9 mouse cellular contexts compared by ENCODE assay signal in genomic region chr9:60756866-60757740, GRCm38 (mm10). TPM values are rescaled to one million over a fixed set of nuclear protein-coding genes. Genes with fewer than 3 reads are reported as not detected.
DNase-seq lines count a peak whose midpoint lies in the region; ATAC-seq lines count a peak whose summit lies in the region.
"Had no signal": no experiment of that assay in that cellular context is flagged by ENCODE, and none has a peak within 500 bp of the region (broad histone marks: within the 10 kb centered on the region; RNA-seq: fewer than 3 reads in every experiment).

No protein-coding gene starts in this region.

- no peaks in the 10 kb centered on the region for H3K9me3 ChIP-seq in embryonic facial prominence, embryonic 12.5 days
- no peaks in the 10 kb centered on the region for H3K9me3 ChIP-seq in embryonic facial prominence, embryonic 10.5 days
- H3K9me3 ChIP-seq in liver, embryonic 13.5 days (replicated peaks), result no peaks in the 10 kb centered on the region
- no peaks in the 10 kb centered on the region for H3K9me3 ChIP-seq in liver, embryonic 12.5 days (replicated peaks)
- no peaks in the 10 kb centered on the region for H3K9me3 ChIP-seq in heart, embryonic 16.5 days (replicated peaks; ENCODE audit: control insufficient read depth, low read length)
- H3K9me3 ChIP-seq: midbrain, embryonic 10.5 days had no signal

- no peak overlapping the region for H3K4me2 ChIP-seq in embryonic facial prominence, embryonic 12.5 days (replicated peaks)
- H3K4me2 ChIP-seq in liver, embryonic 13.5 days, result no peak overlapping the region
- H3K4me2 ChIP-seq in liver, embryonic 12.5 days, result no peak overlapping the region
- no peak overlapping the region for H3K4me2 ChIP-seq in heart, embryonic 16.5 days (ENCODE audit: low read depth, low read length)

- no peaks in the 10 kb centered on the region for H3K36me3 ChIP-seq in embryonic facial prominence, embryonic 12.5 days
- no peaks in the 10 kb centered on the region for H3K36me3 ChIP-seq in embryonic facial prominence, embryonic 10.5 days (replicated peaks)
- no peaks in the 10 kb centered on the region for H3K36me3 ChIP-seq in liver, embryonic 13.5 days
- no peaks in the 10 kb centered on the region for H3K36me3 ChIP-seq in liver, embryonic 12.5 days
- no peaks in the 10 kb centered on the region for H3K36me3 ChIP-seq in heart, embryonic 16.5 days (ENCODE audit: control insufficient read depth, insufficient read depth)
- H3K36me3 ChIP-seq: midbrain, embryonic 10.5 days had no signal

- 78% methylated on average over 15 of the region's 15 CpGs for WGBS in embryonic facial prominence, embryonic 12.5 days
- 80% methylated on average over 15 of the region's 15 CpGs for WGBS in embryonic facial prominence, embryonic 10.5 days
- WGBS in liver, embryonic 13.5 days (ENCODE audit: insufficient replicate concordance), result 54% methylated on average over 15 of the region's 15 CpGs
- WGBS in liver, embryonic 12.5 days (ENCODE audit: insufficient replicate concordance), result 55% methylated on average over 15 of the region's 15 CpGs
- 57% methylated on average over 15 of the region's 15 CpGs for WGBS in heart, embryonic 16.5 days

- H3K27ac ChIP-seq in embryonic facial prominence, embryonic 12.5 days, result 0 out of 2 replicates have a peak overlapping the region, but pooled peaks have one; percentile 30
- no peak overlapping the region for H3K27ac ChIP-seq in embryonic facial prominence, embryonic 10.5 days (replicated peaks)
- no peak overlapping the region for H3K27ac ChIP-seq in liver, embryonic 13.5 days
- no peak overlapping the region for H3K27ac ChIP-seq in liver, embryonic 12.5 days
- H3K27ac ChIP-seq in heart, embryonic 16.5 days (ENCODE audit: low read length), result peak overlapping the region; percentile 75

- no peaks in the 10 kb centered on the region for H3K27me3 ChIP-seq in embryonic facial prominence, embryonic 12.5 days
- no peaks in the 10 kb centered on the region for H3K27me3 ChIP-seq in embryonic facial prominence, embryonic 10.5 days (replicated peaks; ENCODE audit: low read depth, poor library complexity, severe bottlenecking)
- no peaks in the 10 kb centered on the region for H3K27me3 ChIP-seq in liver, embryonic 13.5 days
- no peaks in the 10 kb centered on the region for H3K27me3 ChIP-seq in liver, embryonic 12.5 days (replicated peaks)
- H3K27me3 ChIP-seq in heart, embryonic 16.5 days (ENCODE audit: control insufficient read depth, insufficient read depth, low read length), result no peaks in the 10 kb centered on the region

- H3K9ac ChIP-seq in embryonic facial prominence, embryonic 12.5 days, result no peak overlapping the region
- no peak overlapping the region for H3K9ac ChIP-seq in liver, embryonic 13.5 days
- H3K9ac ChIP-seq in liver, embryonic 12.5 days, result no peak overlapping the region
- peak overlapping the region; percentile 26; the same call in 1 of the 2 replicates for H3K9ac ChIP-seq in heart, embryonic 16.5 days (ENCODE audit: low read length)

- DNase-seq in embryonic facial prominence, embryonic 10.5 days (ENCODE audit: low spot score), result no peak
- no peak for DNase-seq in liver, embryonic 13.5 days
- DNase-seq in lung, postnatal 4 days, result peak; percentile 12 to 62
- no peak for DNase-seq in c-Kit-positive CD71-positive TER-119-positive erythroid progenitor cells, embryonic 14.5 days (ENCODE audit: low spot score)
- DNase-seq in urinary bladder, postnatal 4 days (ENCODE audit: low spot score in 2 of 2), result no peak

- ATAC-seq in embryonic facial prominence, embryonic 12.5 days (ENCODE audit: insufficient number of reproducible peaks, insufficient read depth, low FRiP score, low TSS enrichment), result no peak
- peak; percentile 34 for ATAC-seq in liver, embryonic 13.5 days (ENCODE audit: low read depth)
- ATAC-seq in liver, embryonic 12.5 days, result no peak
- no peak for ATAC-seq in heart, embryonic 16.5 days (replicated peaks; ENCODE audit: extremely low read depth, insufficient read depth, low FRiP score)

- peaks cover 15% of the 10 kb centered on the region; the same call in 1 of the 2 replicates for H3K4me1 ChIP-seq in embryonic facial prominence, embryonic 12.5 days
- peaks cover 27% of the 10 kb centered on the region for H3K4me1 ChIP-seq in embryonic facial prominence, embryonic 10.5 days
- 0 out of 2 replicates have a peak, but pooled peaks cover 3% of the 10 kb centered on the region for H3K4me1 ChIP-seq in liver, embryonic 13.5 days (replicated peaks)
- peaks cover 8% of the 10 kb centered on the region for H3K4me1 ChIP-seq in liver, embryonic 12.5 days
- peaks cover 31% of the 10 kb centered on the region for H3K4me1 ChIP-seq in heart, embryonic 16.5 days (ENCODE audit: control insufficient read depth, insufficient read depth, low read length)

- H3K4me3 ChIP-seq in embryonic facial prominence, embryonic 12.5 days, result no peak overlapping the region
- H3K4me3 ChIP-seq in embryonic facial prominence, embryonic 10.5 days, result no peak overlapping the region
- no peak overlapping the region for H3K4me3 ChIP-seq in liver, embryonic 13.5 days (replicated peaks)
- no peak overlapping the region for H3K4me3 ChIP-seq in liver, embryonic 12.5 days
- H3K4me3 ChIP-seq in heart, embryonic 16.5 days (ENCODE audit: low read length), result no peak overlapping the region
- H3K4me3 ChIP-seq: midbrain, embryonic 10.5 days had no signal

RNA-seq across cellular contexts. Expression of gene Uaca, which starts 37.2 kb away (rescaled TPM):
- polyA plus RNA-seq in embryonic facial prominence, embryonic 12.5 days (2016; fragmentation: Nextera tagmentation; extraction: Ambion mirVana), result 33.8 and 37.1 TPM in 2 replicates
- 30.0 and 31.0 TPM in 2 replicates for polyA plus RNA-seq in embryonic facial prominence, embryonic 10.5 days (2016; fragmentation: Nextera tagmentation; extraction: Ambion mirVana)
- polyA plus RNA-seq in liver, embryonic 13.5 days (2015; fragmentation: Nextera tagmentation; extraction: Ambion mirVana), result 2.7 and 4.4 TPM in 2 replicates
- 6.6 and 7.3 TPM in 2 replicates for polyA plus RNA-seq in liver, embryonic 12.5 days (2016; fragmentation: Nextera tagmentation; extraction: Ambion mirVana)
- polyA plus RNA-seq in heart, embryonic 16.5 days (2015; fragmentation: Nextera tagmentation; extraction: Ambion mirVana), result 28.8 and 29.6 TPM in 2 replicates

RNA-seq across cellular contexts. Expression of gene Larp6, which starts 44.3 kb away (rescaled TPM):
- 3.8 and 4.3 TPM in 2 replicates for polyA plus RNA-seq in embryonic facial prominence, embryonic 12.5 days (2016; fragmentation: Nextera tagmentation; extraction: Ambion mirVana)
- polyA plus RNA-seq in embryonic facial prominence, embryonic 10.5 days (2016; fragmentation: Nextera tagmentation; extraction: Ambion mirVana), result 0.72 TPM in 2 replicates
- 0.06 and 0.08 TPM in 2 replicates for polyA plus RNA-seq in liver, embryonic 13.5 days (2015; fragmentation: Nextera tagmentation; extraction: Ambion mirVana)
- polyA plus RNA-seq in liver, embryonic 12.5 days (2016; fragmentation: Nextera tagmentation; extraction: Ambion mirVana), result 0.05 and 0.25 TPM in 2 replicates
- 0.68 and 0.84 TPM in 2 replicates for polyA plus RNA-seq in heart, embryonic 16.5 days (2015; fragmentation: Nextera tagmentation; extraction: Ambion mirVana)

Comparison
In these comparisons a context has a peak if more than half of its experiments do, and no peak if none do; other contexts are left out.
1. H3K27ac ChIP-seq: peak in embryonic facial prominence, embryonic 12.5 days (single experiment) and heart, embryonic 16.5 days (single experiment); none in embryonic facial prominence, embryonic 10.5 days (single experiment), liver, embryonic 13.5 days (single experiment) and liver, embryonic 12.5 days (single experiment).
2. DNase-seq: peak in lung, postnatal 4 days (2 of 2); none in embryonic facial prominence, embryonic 10.5 days (single experiment), liver, embryonic 13.5 days (single experiment), c-Kit-positive CD71-positive TER-119-positive erythroid progenitor cells, embryonic 14.5 days (single experiment) and urinary bladder, postnatal 4 days (0 of 2).